Mouse (Mus musculus): ENCODE data around the gene Uqcrc2. TPM values are rescaled to one million over a fixed set of nuclear protein-coding genes. Genes with fewer than 3 reads are reported as not detected.

Gene Uqcrc2
- 100 to 1,000 TPM; 166 to 191 TPM for polyA plus RNA-seq (2017; shearing (Covaris generic))

DNA sequence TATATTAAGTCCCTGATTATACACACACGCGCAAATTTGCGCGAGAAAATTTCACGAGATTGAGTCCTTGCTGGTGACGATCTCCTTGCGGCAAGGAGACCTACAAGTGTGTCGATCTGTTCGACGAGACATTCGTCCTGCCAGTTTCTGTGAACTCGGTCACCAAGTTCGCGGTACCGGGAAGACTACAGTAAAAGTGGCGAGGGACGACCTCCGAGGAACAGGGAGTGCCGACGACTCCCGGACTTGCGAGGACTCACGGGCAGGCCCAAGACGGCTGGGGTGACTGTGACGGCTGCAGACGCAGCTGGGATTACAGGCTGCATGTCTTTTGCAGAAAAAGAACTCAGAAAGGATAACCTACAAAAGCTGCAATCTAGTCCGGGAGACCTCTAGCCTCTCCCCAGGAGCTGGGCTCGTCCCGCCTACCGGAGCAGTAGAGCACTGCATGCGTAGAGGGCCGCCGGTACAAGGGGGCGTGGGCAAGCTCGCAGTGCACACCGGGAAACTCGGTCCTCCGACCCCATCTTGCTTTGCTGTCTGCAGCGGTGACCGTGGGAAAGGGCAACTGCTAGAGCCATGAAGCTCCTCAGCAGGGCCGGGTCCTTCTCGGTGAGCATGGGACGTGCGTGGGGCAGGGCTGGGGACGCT lies at the start of gene Uqcrc2:
TSS of gene Uqcrc2 (plus strand) at position 466 of the 651 bp plus-strand sequence.

DNA sequence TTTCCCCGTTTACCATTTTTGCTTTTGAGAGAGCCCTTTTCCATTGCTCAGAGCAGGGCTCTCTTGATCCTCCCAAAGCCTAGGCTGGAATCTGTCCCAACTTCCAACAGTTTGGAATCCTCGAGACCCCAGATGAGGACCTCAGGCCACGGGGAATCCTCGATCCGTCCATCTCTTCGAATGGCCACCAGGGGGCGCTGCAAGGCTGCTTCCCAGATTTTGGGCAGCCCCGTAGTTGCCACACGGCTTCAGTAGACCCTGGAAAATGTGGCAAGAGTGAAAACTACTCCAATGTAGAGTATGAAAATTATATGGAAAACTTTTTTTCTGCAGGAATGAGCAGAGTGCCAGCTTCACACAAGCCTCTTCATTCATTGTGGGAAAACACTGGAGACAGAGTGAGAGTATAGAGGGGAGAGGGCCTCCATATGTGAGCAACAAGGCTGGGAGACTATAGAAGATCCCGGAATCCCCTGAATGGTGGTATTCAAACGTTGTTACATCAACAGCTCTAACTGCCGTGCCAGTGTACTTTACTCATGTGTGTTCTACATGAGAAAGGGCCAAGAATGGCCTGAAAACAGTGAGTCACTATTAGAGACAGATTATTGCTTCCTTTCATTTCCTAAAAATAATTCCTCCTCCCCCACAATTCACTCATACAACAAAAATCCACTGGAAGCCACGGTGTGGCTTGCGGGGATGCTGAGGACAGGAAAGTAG lies 35.3 kb downstream of the Uqcrc2 start, which contains the start of gene Pdzd9:
TSS of gene Pdzd9 (minus strand) at position 191 of the 723 bp plus-strand sequence.

DNA sequence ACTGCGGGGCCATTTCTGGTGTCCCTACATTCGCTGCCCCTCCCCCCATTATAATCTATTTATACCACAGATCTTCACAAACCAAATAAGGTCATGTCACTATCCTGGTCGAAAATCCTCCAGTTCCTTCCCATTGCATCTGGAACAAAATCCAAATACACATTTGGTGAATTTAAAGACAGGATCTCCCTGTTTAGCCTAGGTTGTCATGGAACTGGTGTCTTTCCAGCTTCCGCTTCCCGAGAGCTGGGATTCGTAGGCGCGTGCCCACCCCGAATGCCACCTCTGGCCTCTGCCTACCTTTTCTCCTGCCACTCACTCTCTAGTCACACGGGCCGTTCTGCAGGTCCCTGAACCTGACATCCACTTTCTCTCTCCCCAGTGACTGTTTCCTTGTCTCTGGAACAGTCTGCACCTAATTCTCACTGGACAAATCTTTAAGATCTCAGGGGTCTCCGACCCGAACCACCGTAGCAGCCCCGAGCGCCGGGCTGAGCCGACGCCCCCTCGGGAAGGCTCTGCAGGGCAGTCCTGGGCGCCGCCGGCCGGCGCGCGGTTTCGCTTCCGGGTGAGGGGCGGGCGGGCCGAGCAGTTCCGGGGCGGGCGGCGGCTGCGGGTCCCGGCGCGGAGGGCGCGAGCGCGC lies 42.1 kb downstream of the Uqcrc2 start, which contains the start of gene Mosmo:
TSS of gene Mosmo (plus strand) at position 618 of the 643 bp plus-strand sequence.

Other genes with a start within 250 kb of the Uqcrc2 start
- gene Abca16, start 225.5 kb upstream of the Uqcrc2 start, polyA plus RNA-seq (2017; shearing (Covaris generic)) = under 1 TPM in 1 of 2 experiments, not detected in 1; 0.10 TPM
- gene Pdzd9, start 35.2 kb downstream of the Uqcrc2 start, polyA plus RNA-seq (2017; shearing (Covaris generic)) = under 1 TPM in 1 of 2 experiments, not detected in 1; 0.11 TPM
- 10 to 100 TPM; 11.1 to 15.8 TPM for gene Mosmo, start 42.4 kb downstream of the Uqcrc2 start, polyA plus RNA-seq (2017; shearing (Covaris generic))
- gene Vwa3a, start 104.1 kb downstream of the Uqcrc2 start, polyA plus RNA-seq (2017; shearing (Covaris generic)) = under 1 TPM; 0.17 to 0.49 TPM
- gene Gm5737, start 177.2 kb downstream of the Uqcrc2 start, polyA plus RNA-seq (2017; shearing (Covaris generic)) = under 1 TPM in 1 of 2 experiments, not detected in 1; 0.49 TPM
- 1 to 10 TPM; 4.9 to 7.5 TPM for gene Eef2k, start 207.7 kb downstream of the Uqcrc2 start, polyA plus RNA-seq (2017; shearing (Covaris generic))

Data from activated CD4-positive, CD25-positive, alpha-beta regulatory T cell (primary cell).